Mouse (Mus musculus) MEL (cell line): ENCODE measurements around the gene Ccdc144b. TPM values are rescaled to one million over a fixed set of nuclear protein-coding genes. Genes with fewer than 3 reads are reported as not detected.

Experiments
- DNase-seq: peaks from one replicate; pipeline ENCODE4 v3.0.0; 2011; ENCODE audit warnings: low read depth, low spot score
- H3K27ac ChIP-seq: 2 replicates; pipeline ENCODE4 v1.5.1; 2012; ENCODE audit warnings: low read depth, mild to moderate bottlenecking, control low read depth, low read length, moderate library complexity; ENCODE audit not compliant: control insufficient read depth
- H3K27me3 ChIP-seq, 2 experiments: fragments of 150-350 bp in 1 of 2; sonication (generic) in 1 of 2; 2 replicates each; pipeline ENCODE4 v1.6.1; 2012; ENCODE audit warnings: low read length in 2 of 2, mild to moderate bottlenecking in 2 of 2, improper control_type of control experiment in 1 of 2, moderate library complexity in 1 of 2; ENCODE audit not compliant: insufficient read depth in 2 of 2, control insufficient read depth in 1 of 2
- H3K36me3 ChIP-seq, 2 experiments: 2 replicates each; pipeline ENCODE4 v1.6.1; 2012 to 2014; ENCODE audit warnings: low read length in 2 of 2, improper control_type of control experiment in 1 of 2, inconsistent platforms in 1 of 2, mild to moderate bottlenecking in 1 of 2; ENCODE audit not compliant: insufficient read depth in 2 of 2, control insufficient read depth in 1 of 2
- H3K4me1 ChIP-seq, 2 experiments: fragments of 150-350 bp in 1 of 2; sonication (generic) in 1 of 2; 2 replicates each; pipeline ENCODE4 v1.6.1; 2012; ENCODE audit warnings: low read length in 2 of 2, improper control_type of control experiment in 1 of 2, mild to moderate bottlenecking in 1 of 2; ENCODE audit not compliant: insufficient read depth in 2 of 2, control insufficient read depth in 1 of 2
- H3K4me3 ChIP-seq, 2 experiments: fragments of 150-350 bp in 1 of 2; sonication (generic) in 1 of 2; 2 replicates each; pipeline ENCODE4 v1.5.1; 2012; ENCODE audit warnings: low read depth in 2 of 2, low read length in 2 of 2, mild to moderate bottlenecking in 2 of 2, moderate library complexity in 2 of 2, control low read depth in 1 of 2, improper control_type of control experiment in 1 of 2; ENCODE audit not compliant: control insufficient read depth in 1 of 2, insufficient read depth in 1 of 2
- H3K79me2 ChIP-seq: 2 replicates; pipeline ENCODE4 v1.6.1; 2012; ENCODE audit warnings: mild to moderate bottlenecking, low read length, moderate library complexity; ENCODE audit not compliant: control insufficient read depth, poor library complexity, insufficient read depth
- H3K9ac ChIP-seq: 2 replicates; pipeline ENCODE4 v1.6.1; 2012; ENCODE audit warnings: low read depth, mild to moderate bottlenecking, control low read depth, low read length, moderate library complexity; ENCODE audit not compliant: control insufficient read depth, poor library complexity, severe bottlenecking
- H3K9me3 ChIP-seq: fragments of 150-350 bp; sonication (generic); replicated peaks from 2 replicates; pipeline ENCODE4 v1.6.1; 2012; ENCODE audit warnings: mild to moderate bottlenecking, low read length, improper control_type of control experiment, moderate library complexity; ENCODE audit not compliant: insufficient read depth
- CHD1 ChIP-seq: IDR thresholded peaks from 2 replicates; pipeline ENCODE4 v1.6.1; 2012; ENCODE audit warnings: low read depth, mild to moderate bottlenecking, inconsistent platforms, low read length, improper control_type of control experiment
- E2F4 ChIP-seq: IDR thresholded peaks from 2 replicates; pipeline ENCODE4 v1.6.1; 2011; ENCODE audit warnings: low read depth, low read length, improper control_type of control experiment, borderline replicate concordance
- ELF1 ChIP-seq: IDR thresholded peaks from 2 replicates; pipeline ENCODE4 v1.6.1; 2014; ENCODE audit warnings: low read depth, mild to moderate bottlenecking, inconsistent platforms, low read length, improper control_type of control experiment, moderate library complexity
- ETS1 ChIP-seq: IDR thresholded peaks from 2 replicates; pipeline ENCODE4 v1.6.1; 2012; ENCODE audit warnings: low read depth, mild to moderate bottlenecking, inconsistent platforms, low read length, improper control_type of control experiment, moderate library complexity
- KAT2A ChIP-seq: conservative IDR thresholded peaks from 2 replicates; pipeline ENCODE4 v1.6.1; 2012; ENCODE audit warnings: low read depth, low read length, improper control_type of control experiment, inconsistent platforms
- MAFK ChIP-seq: IDR thresholded peaks from 2 replicates; pipeline ENCODE4 v1.6.1; 2011; ENCODE audit warnings: low read depth, mild to moderate bottlenecking, low read length, improper control_type of control experiment, borderline replicate concordance
- MEF2A ChIP-seq: IDR thresholded peaks from 2 replicates; pipeline ENCODE4 v1.6.1; 2014; ENCODE audit warnings: low read depth, mild to moderate bottlenecking, inconsistent platforms, low read length, improper control_type of control experiment; ENCODE audit not compliant: poor library complexity, insufficient replicate concordance, severe bottlenecking; ENCODE audit errors: extremely low read depth
- MYB ChIP-seq: IDR thresholded peaks from 2 replicates; pipeline ENCODE4 v1.6.1; 2011; ENCODE audit warnings: mild to moderate bottlenecking, low read depth, low read length, improper control_type of control experiment
- NELFE ChIP-seq: IDR thresholded peaks from 2 replicates; pipeline ENCODE4 v1.6.1; 2011; ENCODE audit warnings: low read depth, low read length, improper control_type of control experiment
- POLR2A ChIP-seq, 2 experiments: IDR thresholded peaks; 2 replicates each; pipeline ENCODE4 v1.6.1; 2011 to 2012; ENCODE audit warnings: low read length in 2 of 2, mild to moderate bottlenecking in 2 of 2, control low read depth in 1 of 2, improper control_type of control experiment in 1 of 2, low read depth in 1 of 2, moderate library complexity in 1 of 2; ENCODE audit not compliant: control insufficient read depth in 1 of 2, insufficient read depth in 1 of 2, poor library complexity in 1 of 2
- POLR2AphosphoS5 ChIP-seq: IDR thresholded peaks from 2 replicates; pipeline ENCODE4 v1.6.1; 2012; ENCODE audit warnings: low read depth, borderline replicate concordance, mild to moderate bottlenecking, inconsistent platforms, low read length, moderate library complexity, mixed read lengths
- RCOR1 ChIP-seq: IDR thresholded peaks from 2 replicates; pipeline ENCODE4 v1.6.1; 2012; ENCODE audit warnings: low read depth, mild to moderate bottlenecking, inconsistent platforms, low read length, improper control_type of control experiment
- TBP ChIP-seq: IDR thresholded peaks from 2 replicates; pipeline ENCODE4 v1.8.0; 2011; ENCODE audit warnings: low read depth, low read length, improper control_type of control experiment
- ZMIZ1 ChIP-seq: IDR thresholded peaks from 2 replicates; pipeline ENCODE4 v1.6.1; 2012; ENCODE audit warnings: low read depth, mild to moderate bottlenecking, inconsistent platforms, low read length, improper control_type of control experiment, moderate library complexity
- ZNF384 ChIP-seq: IDR thresholded peaks from 2 replicates; pipeline ENCODE4 v1.6.1; 2012; ENCODE audit warnings: low read depth, mild to moderate bottlenecking, inconsistent platforms, low read length, improper control_type of control experiment
- polyA plus RNA-seq, 2 experiments: library from polyadenylated mRNA; stranded (reverse) in 1 of 2; unstranded in 1 of 2; fragments of >175 nt in 1 of 2; fragments of >200 nt in 1 of 2; gene quantifications; 2 replicates each; pipeline versions ENCODE4 v1.2.1 to v1.2.4; 2012; ENCODE audit warnings: low replicate concordance in 2 of 2, low read depth in 1 of 2; ENCODE audit not compliant: insufficient read length in 2 of 2, insufficient read depth in 1 of 2, missing spikeins in 1 of 2
- total RNA-seq: library from RNA; depleted of rRNA; stranded (reverse); fragments of 300-350 nt; gene quantifications from 2 replicates; pipeline ENCODE4 v1.2.3, GENCODE M21; 2012

Gene Ccdc144b
- total and polyA plus RNA-seq, 3 experiments, result not detected

DNA sequence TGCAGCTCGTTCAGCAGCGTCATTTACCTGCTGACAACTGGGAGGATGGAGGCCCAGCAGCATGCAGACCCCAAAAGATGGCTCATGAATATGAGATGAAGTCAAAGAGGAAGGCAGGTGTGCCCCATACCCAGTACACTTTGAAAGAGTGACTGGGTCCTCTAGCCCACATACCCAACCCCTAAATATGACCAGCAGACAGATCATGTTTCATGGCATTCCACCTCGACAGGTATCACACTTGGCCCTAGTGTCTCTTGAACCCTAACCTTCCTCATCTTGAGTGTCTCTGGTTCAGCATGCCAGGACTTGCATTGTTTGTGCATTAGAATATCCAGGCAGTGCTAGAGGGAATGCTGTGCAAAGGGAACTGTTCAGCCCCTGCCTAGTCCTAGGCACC is 24.0 kb upstream of the Ccdc144b start:
- no peaks in the 10 kb centered on the region for H3K79me2 ChIP-seq
- H3K9ac ChIP-seq, result no peak overlapping the region
- no peak for DNase-seq
- peaks cover 0 to 12% of the 10 kb centered on the region in 2 experiments; a peak in 2 of 4 replicates for H3K36me3 ChIP-seq
- no peaks in the 10 kb centered on the region for H3K27me3 ChIP-seq
- TF ChIP-seq ETS1, result no peak
- no peaks in the 10 kb centered on the region for H3K4me1 ChIP-seq
- no peak overlapping the region for H3K27ac ChIP-seq
- H3K4me3 ChIP-seq, result no peak overlapping the region
- H3K9me3 ChIP-seq, result no peaks in the 10 kb centered on the region

DNA sequence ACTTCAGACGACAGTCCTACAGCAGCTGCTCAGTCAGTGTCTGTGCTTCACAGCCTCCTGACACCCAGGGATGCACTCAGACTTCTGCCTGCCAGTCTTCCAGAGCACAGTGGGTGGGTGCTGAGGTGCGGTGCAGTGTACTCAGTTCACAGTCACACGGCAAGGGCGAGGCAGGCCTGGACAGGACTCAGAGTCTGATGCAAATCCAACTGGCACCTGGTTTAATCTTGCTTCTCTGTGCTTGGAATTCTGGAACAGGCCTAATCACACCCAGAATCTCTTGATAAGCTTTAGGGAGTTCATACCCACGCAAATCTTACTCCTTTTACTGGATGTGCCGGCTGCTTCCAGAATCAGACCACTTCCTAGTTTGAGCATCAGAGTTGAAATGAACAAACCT is 22.1 kb upstream of the Ccdc144b start:
- no peaks in the 10 kb centered on the region for H3K9me3 ChIP-seq
- no peaks in the 10 kb centered on the region for H3K27me3 ChIP-seq
- no peak for TF ChIP-seq MAFK
- no peak for TF ChIP-seq KAT2A
- TF ChIP-seq POLR2AphosphoS5, result no peak
- no peak for TF ChIP-seq ELF1
- TF ChIP-seq POLR2A (IDR thresholded peaks at IDR 0.05; ENCODE audit: control insufficient read depth in 1 of 2, insufficient read depth in 1 of 2, low read depth in 1 of 2, low read length in 2 of 2, poor library complexity in 1 of 2), result no peak
- TF ChIP-seq MEF2A, result no peak
- no peak for TF ChIP-seq CHD1
- no peak for TF ChIP-seq MYB
- TF ChIP-seq TBP, result no peak
- no peaks in the 10 kb centered on the region for H3K4me1 ChIP-seq
- no peaks in the 10 kb centered on the region for H3K79me2 ChIP-seq
- no peak overlapping the region for H3K27ac ChIP-seq
- no peak overlapping the region for H3K9ac ChIP-seq
- peaks cover 0 to 12% of the 10 kb centered on the region in 2 experiments; a peak in 2 of 4 replicates for H3K36me3 ChIP-seq
- H3K4me3 ChIP-seq, result no peak overlapping the region
- no peak for DNase-seq

DNA sequence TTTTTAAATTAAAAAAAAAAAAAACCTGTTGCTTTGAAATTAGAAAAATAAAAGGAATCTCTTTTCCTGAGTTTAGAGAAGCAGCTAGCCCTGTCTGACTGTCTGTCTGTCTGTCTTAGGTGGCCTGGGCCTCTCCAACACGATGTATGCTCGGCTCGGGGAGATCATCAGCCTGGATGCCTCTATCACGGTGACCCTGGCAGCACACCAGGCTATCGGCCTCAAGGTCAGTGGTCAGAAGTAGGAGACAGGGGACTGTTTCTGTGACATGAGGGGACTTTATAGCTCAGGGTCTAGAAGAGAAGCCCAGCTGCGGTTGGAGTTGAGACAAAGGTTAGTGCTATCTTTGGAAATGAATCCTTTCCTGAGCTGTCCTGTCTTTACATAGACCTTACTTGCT is 20.9 kb upstream of the Ccdc144b start:
- no peak overlapping the region for H3K27ac ChIP-seq
- no peak for DNase-seq
- H3K36me3 ChIP-seq, result peaks cover 0 to 12% of the 10 kb centered on the region in 2 experiments; a peak in 2 of 4 replicates
- no peaks in the 10 kb centered on the region for H3K4me1 ChIP-seq
- no peaks in the 10 kb centered on the region for H3K9me3 ChIP-seq
- H3K4me3 ChIP-seq, result no peak overlapping the region
- H3K9ac ChIP-seq, result no peak overlapping the region
- no peaks in the 10 kb centered on the region for H3K79me2 ChIP-seq
- TF ChIP-seq TBP (no peak), E2F4 (no peak), POLR2A (IDR thresholded peaks at IDR 0.05; ENCODE audit: control insufficient read depth in 1 of 2, insufficient read depth in 1 of 2, low read depth in 1 of 2, low read length in 2 of 2, poor library complexity in 1 of 2) (no peak), NELFE (no peak), RCOR1 (no peak), ZNF384 (no peak), CHD1 (no peak), ZMIZ1 (no peak), ELF1 (no peak)
- no peaks in the 10 kb centered on the region for H3K27me3 ChIP-seq
